In the genomic region with DNA sequence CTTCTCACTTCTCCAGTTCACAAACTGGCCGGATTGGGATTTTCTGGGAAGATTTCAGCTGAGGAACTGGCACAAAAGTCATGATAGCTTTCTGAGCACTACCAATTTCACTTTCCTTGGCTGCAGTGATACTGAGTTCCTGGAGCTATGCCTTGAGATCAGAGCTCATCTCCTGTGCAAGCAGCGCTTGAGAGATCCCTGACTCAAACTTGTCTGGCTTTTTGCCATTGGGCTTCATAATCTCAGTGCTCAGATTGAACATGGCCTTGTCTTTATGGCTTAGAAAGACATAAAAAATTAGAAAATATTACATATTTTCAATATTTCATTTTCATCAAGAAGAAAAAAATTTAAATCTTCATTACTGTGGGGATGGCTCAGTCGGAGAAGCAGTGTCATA, we compare ENCODE assay signal across 23 mouse cellular contexts. TPM values are rescaled to one million over a fixed set of nuclear protein-coding genes. Genes with fewer than 3 reads are reported as not detected.
DNase-seq lines count a peak whose midpoint lies in the region; ATAC-seq and TF ChIP-seq lines count a peak whose summit lies in the region.
"Had no signal": no experiment of that assay in that cellular context is flagged by ENCODE, and none has a peak within 500 bp of the region (broad histone marks: within the 10 kb centered on the region; RNA-seq: fewer than 3 reads in every experiment).

No protein-coding gene starts in this region.

- no peak overlapping the region for H3K4me2 ChIP-seq in midbrain, embryonic 11.5 days
- no peak overlapping the region for H3K4me2 ChIP-seq in midbrain, postnatal 0 days (ENCODE audit: low read depth, low read length, poor library complexity, severe bottlenecking)
- H3K4me2 ChIP-seq: embryonic facial prominence, embryonic 13.5 days; forebrain, embryonic 13.5 days; hindbrain, embryonic 13.5 days had no signal

- WGBS in midbrain, embryonic 11.5 days, result 91% methylated on average over 3 of the region's 3 CpGs
- 94% methylated on average over 3 of the region's 3 CpGs for WGBS in midbrain, postnatal 0 days

- H3K9ac ChIP-seq in midbrain, embryonic 11.5 days (ENCODE audit: low read length), result no peak overlapping the region
- H3K9ac ChIP-seq in midbrain, postnatal 0 days (replicated peaks; ENCODE audit: low read length, poor library complexity, severe bottlenecking), result no peak overlapping the region
- H3K9ac ChIP-seq: embryonic facial prominence, embryonic 13.5 days; forebrain, embryonic 13.5 days; forebrain, postnatal 0 days; hindbrain, embryonic 13.5 days had no signal

- H3K27ac ChIP-seq in midbrain, embryonic 11.5 days (ENCODE audit: low read depth, low read length), result no peak overlapping the region
- no peak overlapping the region for H3K27ac ChIP-seq in midbrain, postnatal 0 days (ENCODE audit: low read depth, low read length)
- peak overlapping the region; percentile 42; the same call in 1 of the 2 replicates for H3K27ac ChIP-seq in brown adipose tissue, adult 24 weeks (replicated peaks; ENCODE audit: low read depth, low read length)
- H3K27ac ChIP-seq: embryonic facial prominence, embryonic 13.5 days; forebrain, embryonic 13.5 days; heart, embryonic 10.5 days; hindbrain, embryonic 13.5 days; hindbrain, postnatal 0 days had no signal

- H3K27me3 ChIP-seq in midbrain, embryonic 11.5 days (ENCODE audit: control insufficient read depth, insufficient read depth, low read length), result no peaks in the 10 kb centered on the region
- H3K27me3 ChIP-seq in midbrain, postnatal 0 days (ENCODE audit: insufficient read depth, low read length), result no peaks in the 10 kb centered on the region
- H3K27me3 ChIP-seq: embryonic facial prominence, embryonic 13.5 days; forebrain, embryonic 13.5 days; hindbrain, embryonic 13.5 days had no signal

- ATAC-seq in midbrain, embryonic 11.5 days (ENCODE audit: low FRiP score), result no peak
- no peak for ATAC-seq in midbrain, postnatal 0 days (ENCODE audit: low FRiP score)
- ATAC-seq: CD4-positive, CD25-positive, alpha-beta regulatory T cell, adult 4 months; forebrain, embryonic 13.5 days; forebrain, postnatal 0 days; hindbrain, postnatal 0 days had no signal

- H3K36me3 ChIP-seq in midbrain, embryonic 11.5 days (ENCODE audit: control insufficient read depth, insufficient read depth, low read length), result no peaks in the 10 kb centered on the region
- H3K36me3 ChIP-seq in midbrain, postnatal 0 days (ENCODE audit: insufficient read depth, low read length), result peaks cover 12% of the 10 kb centered on the region

- peak; percentile 44 to 80 for DNase-seq in adrenal gland, adult (ENCODE audit: inconsistent age in 2 of 2, low spot score in 1 of 2)
- no peak for DNase-seq in adrenal gland, postnatal 4 days (ENCODE audit: low spot score in 2 of 2)
- DNase-seq in midbrain, embryonic 11.5 days (ENCODE audit: low spot score, missing footprints), result peak; percentile 31
- DNase-seq in midbrain, postnatal 0 days (ENCODE audit: low spot score), result no peak
- no peak for DNase-seq in spleen, adult 18-20 months
- DNase-seq in left cerebral cortex, adult 8-10 months (ENCODE audit: low spot score in 2 of 2), result no peak
- DNase-seq: B cell, adult 2 months; cerebellum, adult 18-20 months; cerebellum, adult 9-11 months; cerebellum, postnatal 36 days; forebrain, postnatal 0 days; gastrocnemius, postnatal 36 days; heart, adult 18-20 months; heart, postnatal 10 days; kidney, adult 11 months had no signal

- no peaks in the 10 kb centered on the region for H3K9me3 ChIP-seq in midbrain, embryonic 11.5 days (ENCODE audit: control insufficient read depth, low read length)
- H3K9me3 ChIP-seq in midbrain, postnatal 0 days (ENCODE audit: low read length), result no peaks in the 10 kb centered on the region
- H3K9me3 ChIP-seq: embryonic facial prominence, embryonic 13.5 days; forebrain, embryonic 13.5 days; G1E; heart, embryonic 10.5 days; hindbrain, embryonic 13.5 days had no signal

- H3K4me3 ChIP-seq in midbrain, embryonic 11.5 days (ENCODE audit: low read depth, low read length), result no peak overlapping the region
- no peak overlapping the region for H3K4me3 ChIP-seq in midbrain, postnatal 0 days (ENCODE audit: low read depth, low read length)
- H3K4me3 ChIP-seq in brown adipose tissue, adult 24 weeks (ENCODE audit: insufficient read depth, low read depth, low read length), result no peak overlapping the region
- H3K4me3 ChIP-seq: embryonic facial prominence, embryonic 13.5 days; forebrain, embryonic 13.5 days; heart, embryonic 10.5 days; hindbrain, embryonic 13.5 days had no signal

- no peaks in the 10 kb centered on the region for H3K4me1 ChIP-seq in midbrain, embryonic 11.5 days (ENCODE audit: control insufficient read depth, insufficient read depth, low read length)
- H3K4me1 ChIP-seq in midbrain, postnatal 0 days (ENCODE audit: insufficient read depth, low read length), result no peaks in the 10 kb centered on the region
- peaks cover 5% of the 10 kb centered on the region for H3K4me1 ChIP-seq in brown adipose tissue, adult 24 weeks (ENCODE audit: control insufficient read depth, insufficient read depth, insufficient read length, low read length)
- H3K4me1 ChIP-seq: embryonic facial prominence, embryonic 13.5 days; forebrain, embryonic 13.5 days; heart, embryonic 10.5 days; hindbrain, embryonic 13.5 days had no signal

- TF ChIP-seq CTCF in midbrain, postnatal 0 days (IDR thresholded peaks at IDR 0.05), result no peak

RNA-seq across cellular contexts. Expression of gene Mapkap1, which starts 29.8 kb away (rescaled TPM):
- total RNA-seq in adrenal gland, postnatal 4 days (2021), result 10 to 100 TPM; 67.2 to 70.4 TPM
- 90.7 and 98.4 TPM in 2 replicates for polyA plus RNA-seq in midbrain, embryonic 11.5 days (2014; fragmentation: Nextera tagmentation; extraction: Ambion mirVana)
- 101 and 121 TPM in 2 replicates for total RNA-seq in midbrain, postnatal 0 days (2014; rRNA removed)
- polyA plus RNA-seq in midbrain, postnatal 0 days (2015; fragmentation: Nextera tagmentation; extraction: Ambion mirVana), result 73.5 and 83.0 TPM in 2 replicates
- 40.6 and 66.5 TPM in 2 replicates for polyA plus RNA-seq in brown adipose tissue, adult 24 weeks (2012; ENCODE audit: insufficient read depth, insufficient read length, missing spikeins)
- total RNA-seq in left cerebral cortex, adult 8-10 months (2022), result 10 to 100 TPM; 59.0 to 77.0 (median 70.6) TPM

Comparison
In these comparisons a context has a peak if more than half of its experiments do, and no peak if none do; other contexts are left out.
1. DNase-seq: peak in adrenal gland, adult (2 of 2) and midbrain, embryonic 11.5 days (single experiment); none in adrenal gland, postnatal 4 days (0 of 2), midbrain, postnatal 0 days (single experiment), spleen, adult 18-20 months (0 of 2) and left cerebral cortex, adult 8-10 months (0 of 2).